Mouse (Mus musculus) liver, embryonic 12.5 days (tissue): ENCODE data around the gene Rad54l2. TPM values are rescaled to one million over a fixed set of nuclear protein-coding genes. Genes with fewer than 3 reads are reported as not detected.
A peak's percentile ranks its signal among the peaks of the same experiment; 100 is the strongest.

Experiments
- ATAC-seq: fragments of 200-750 bp; cut with Nextera tagmentation; 2 replicates; pipeline ENCODE4 v1.8.0; 2017; ENCODE audit warnings: moderate number of reproducible peaks, mild to moderate bottlenecking, moderate library complexity
- H3K27ac ChIP-seq: fragments of 300-500 bp; sonication (generic); 2 replicates; pipeline ENCODE4 v1.5.1; 2016; ENCODE audit warnings: mild to moderate bottlenecking
- H3K27me3 ChIP-seq: fragments of 300-500 bp; sonication (generic); replicated peaks from 2 replicates; pipeline ENCODE4 v1.6.1; 2016; ENCODE audit warnings: mild to moderate bottlenecking, moderate library complexity
- H3K36me3 ChIP-seq: fragments of 300-500 bp; sonication (generic); 2 replicates; pipeline ENCODE4 v1.6.1; 2016; ENCODE audit warnings: mild to moderate bottlenecking, moderate library complexity
- H3K4me1 ChIP-seq: fragments of 300-500 bp; sonication (generic); 2 replicates; pipeline ENCODE4 v1.6.1; 2016
- H3K4me2 ChIP-seq: fragments of 300-500 bp; sonication (generic); 2 replicates; pipeline ENCODE4 v1.6.1; 2016; ENCODE audit warnings: mild to moderate bottlenecking, moderate library complexity
- H3K4me3 ChIP-seq: fragments of 300-500 bp; sonication (generic); 2 replicates; pipeline ENCODE4 v1.5.1; 2016; ENCODE audit warnings: mild to moderate bottlenecking, moderate library complexity
- H3K9ac ChIP-seq: fragments of 300-500 bp; sonication (generic); 2 replicates; pipeline ENCODE4 v1.6.1; 2016; ENCODE audit warnings: mild to moderate bottlenecking, moderate library complexity
- H3K9me3 ChIP-seq: fragments of 300-500 bp; sonication (generic); replicated peaks from 2 replicates; pipeline ENCODE4 v1.6.1; 2016; ENCODE audit warnings: mild to moderate bottlenecking, moderate library complexity
- WGBS: fragments of 180-500 bp; shearing (Covaris S2); methylation state at CpG from one replicate; pipeline ENCODE4 v1.1.7; 2016; ENCODE audit not compliant: insufficient replicate concordance; 5-methylcytosine and 5-hydroxymethylcytosine counted together
- polyA plus RNA-seq: library from polyadenylated mRNA; unstranded; fragments of >200 nt; fragmentation: Nextera tagmentation; extraction: Ambion mirVana; gene quantifications from 2 replicates; pipeline ENCODE4 v1.2.1, GENCODE M21; 2016

Gene Rad54l2
- 3.9 and 4.0 TPM in 2 replicates for polyA plus RNA-seq

GRCm38 (mm10) chr9:106788812-106789321 lies at the start of gene Rad54l2:
Gene Rad54l2, minus strand, starts transcription at chr9:106789194.
- peak; percentile 89 for ATAC-seq
- Histone ChIP-seq H3K27ac (peak within 1 kb of the TSS; percentile 83), H3K4me1 (peaks cover 36% of the 10 kb centered on the region), H3K4me2 (peak within 1 kb of the TSS; percentile 89), H3K36me3 (no peaks in the 10 kb centered on the region), H3K9ac (peak within 1 kb of the TSS; percentile 98), H3K4me3 (peak within 1 kb of the TSS; percentile 96), H3K9me3 (no peaks in the 10 kb centered on the region), H3K27me3 (peaks cover 7% of the 10 kb centered on the region; the same call in 1 of the 2 replicates)
- WGBS, result under 1% methylated on average over 49 of the region's 49 CpGs

- under 1% methylated on average over 32 of the region's 32 CpGs for WGBS
- no peaks in the 10 kb centered on the region for H3K9me3 ChIP-seq
- no peaks in the 10 kb centered on the region for H3K27me3 ChIP-seq
- H3K27ac ChIP-seq, result peak overlapping the region; percentile 94
- peaks cover 8% of the 10 kb centered on the region; the same call in 1 of the 2 replicates for H3K36me3 ChIP-seq
- peak; percentile 87 for ATAC-seq
- peak overlapping the region; percentile 67 for H3K4me2 ChIP-seq
- peak overlapping the region; percentile 96 for H3K9ac ChIP-seq
- peak overlapping the region; percentile 100 for H3K4me3 ChIP-seq
- H3K4me1 ChIP-seq, result peaks cover 36% of the 10 kb centered on the region
Measured at GRCm38 (mm10) chr9:106822381-106823104, 33.5 kb upstream of the Rad54l2 start.

- under 1% methylated on average over 66 of the region's 71 CpGs for WGBS
- peak within 1 kb of the TSS; percentile 94 for H3K27ac ChIP-seq
Measured at GRCm38 (mm10) chr9:106821618-106822380, 32.8 kb upstream of the Rad54l2 start, which contains the start of gene Dcaf1. Gene Dcaf1, plus strand, starts transcription at chr9:106821874.

GRCm38 (mm10) chr9:106821050-106821617 lies 32.1 kb upstream of the Rad54l2 start:
- H3K4me1 ChIP-seq, result peaks cover 22% of the 10 kb centered on the region
- WGBS, result 31% methylated on average over 15 of the region's 15 CpGs
- no peaks in the 10 kb centered on the region for H3K9me3 ChIP-seq
- no peaks in the 10 kb centered on the region for H3K27me3 ChIP-seq
- H3K4me3 ChIP-seq, result peak overlapping the region; percentile 100
- H3K9ac ChIP-seq, result peak overlapping the region; percentile 67
- H3K36me3 ChIP-seq, result peaks cover 8% of the 10 kb centered on the region; the same call in 1 of the 2 replicates
- ATAC-seq, result no peak
- peak overlapping the region; percentile 67 for H3K4me2 ChIP-seq
- H3K27ac ChIP-seq, result peak overlapping the region; percentile 57

More at GRCm38 (mm10) chr9:106821618-106822380, 32.8 kb upstream of the Rad54l2 start, which contains the start of gene Dcaf1:
- Histone ChIP-seq H3K4me3 (peak within 1 kb of the TSS; percentile 100), H3K27me3 (no peaks in the 10 kb centered on the region), H3K9me3 (no peaks in the 10 kb centered on the region), H3K36me3 (peaks cover 8% of the 10 kb centered on the region; the same call in 1 of the 2 replicates), H3K4me1 (peaks cover 28% of the 10 kb centered on the region), H3K9ac (peak within 1 kb of the TSS; percentile 96), H3K4me2 (peak within 1 kb of the TSS; percentile 67)
- ATAC-seq, result peak; percentile 90

- ATAC-seq, result no peak
- 68% methylated on average over 1 of the region's 1 CpGs for WGBS
Measured at GRCm38 (mm10) chr9:106819201-106819600, 30.2 kb upstream of the Rad54l2 start.

GRCm38 (mm10) chr9:106818191-106818590 lies 29.2 kb upstream of the Rad54l2 start:
- Histone ChIP-seq H3K27me3 (no peaks in the 10 kb centered on the region), H3K4me2 (no peak overlapping the region), H3K36me3 (no peaks in the 10 kb centered on the region), H3K9ac (no peak overlapping the region), H3K27ac (no peak overlapping the region), H3K4me3 (no peak overlapping the region), H3K9me3 (no peaks in the 10 kb centered on the region), H3K4me1 (peaks cover 6% of the 10 kb centered on the region)
- WGBS, result 62% methylated on average over 6 of the region's 6 CpGs
- ATAC-seq, result no peak

More at GRCm38 (mm10) chr9:106819201-106819600, 30.2 kb upstream of the Rad54l2 start:
- Histone ChIP-seq H3K4me3 (no peak overlapping the region), H3K4me2 (no peak overlapping the region), H3K9ac (no peak overlapping the region), H3K27ac (no peak overlapping the region), H3K9me3 (no peaks in the 10 kb centered on the region), H3K4me1 (peaks cover 14% of the 10 kb centered on the region), H3K27me3 (no peaks in the 10 kb centered on the region), H3K36me3 (no peaks in the 10 kb centered on the region)

GRCm38 (mm10) chr9:106806503-106806902 lies 17.5 kb upstream of the Rad54l2 start:
- Histone ChIP-seq H3K27ac (no peak overlapping the region), H3K9me3 (peaks cover 16% of the 10 kb centered on the region; the same call in 1 of the 2 replicates), H3K4me1 (no peaks in the 10 kb centered on the region), H3K27me3 (0 out of 2 replicates have a peak, but pooled peaks cover 5% of the 10 kb centered on the region), H3K9ac (no peak overlapping the region), H3K4me2 (no peak overlapping the region), H3K36me3 (no peaks in the 10 kb centered on the region), H3K4me3 (no peak overlapping the region)
- WGBS, result 55% methylated on average over 4 of the region's 4 CpGs
- ATAC-seq, result no peak

GRCm38 (mm10) chr9:106790831-106791230 lies 1.8 kb upstream of the Rad54l2 start:
- Histone ChIP-seq H3K9me3 (no peaks in the 10 kb centered on the region), H3K27me3 (peaks cover 7% of the 10 kb centered on the region; the same call in 1 of the 2 replicates), H3K36me3 (no peaks in the 10 kb centered on the region), H3K4me2 (no peak overlapping the region), H3K27ac (no peak overlapping the region), H3K9ac (no peak overlapping the region), H3K4me3 (no peak overlapping the region), H3K4me1 (peaks cover 28% of the 10 kb centered on the region)
- 54% methylated on average over 6 of the region's 6 CpGs for WGBS
- ATAC-seq, result no peak

- Histone ChIP-seq H3K27me3 (peaks cover 7% of the 10 kb centered on the region; the same call in 1 of the 2 replicates), H3K4me3 (peak overlapping the region; percentile 96), H3K9me3 (no peaks in the 10 kb centered on the region), H3K9ac (peak overlapping the region; percentile 98), H3K4me1 (peaks cover 36% of the 10 kb centered on the region), H3K36me3 (no peaks in the 10 kb centered on the region), H3K4me2 (peak overlapping the region; percentile 89), H3K27ac (peak overlapping the region; percentile 83)
- ATAC-seq, result peak; percentile 20; the same call in 1 of the 2 replicates
- WGBS, result 8% methylated on average over 10 of the region's 10 CpGs
Measured at GRCm38 (mm10) chr9:106789363-106789762, 369 bp upstream of the Rad54l2 start.

GRCm38 (mm10) chr9:106787979-106788811 lies 799 bp downstream of the Rad54l2 start:
- H3K9me3 ChIP-seq, result no peaks in the 10 kb centered on the region
- H3K4me1 ChIP-seq, result peaks cover 40% of the 10 kb centered on the region
- H3K9ac ChIP-seq, result peak overlapping the region; percentile 98
- H3K36me3 ChIP-seq, result no peaks in the 10 kb centered on the region
- peak overlapping the region; percentile 83 for H3K27ac ChIP-seq
- peak overlapping the region; percentile 89 for H3K4me2 ChIP-seq
- peaks cover 7% of the 10 kb centered on the region; the same call in 1 of the 2 replicates for H3K27me3 ChIP-seq
- H3K4me3 ChIP-seq, result peak overlapping the region; percentile 96
- WGBS, result 5% methylated on average over 23 of the region's 23 CpGs
- ATAC-seq, result peak; percentile 9; the same call in 1 of the 2 replicates
